ENCODE assay signal across 16 mouse cellular contexts in the genomic region with DNA sequence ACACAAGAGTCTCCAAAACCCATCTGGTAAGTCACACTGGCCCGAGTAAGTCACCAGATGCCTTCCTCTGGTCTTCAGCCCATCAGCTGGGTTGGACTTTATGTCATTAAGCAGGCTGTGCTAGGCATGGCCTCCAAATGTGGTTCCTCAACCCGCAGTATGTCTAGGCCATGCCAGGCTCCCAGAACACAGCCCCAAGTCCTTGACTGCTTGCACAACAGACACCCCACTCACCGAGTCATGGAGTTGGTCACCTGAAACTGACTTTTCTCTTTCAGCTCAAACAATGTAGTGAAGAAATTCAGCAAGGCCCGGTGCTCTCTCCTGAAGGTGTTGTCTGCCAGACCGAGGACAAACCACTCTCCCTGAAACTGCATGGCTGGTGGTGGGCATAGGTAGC. TPM values are rescaled to one million over a fixed set of nuclear protein-coding genes. Genes with fewer than 3 reads are reported as not detected.
"Had no signal": no experiment of that assay in that cellular context is flagged by ENCODE, and none has a peak within 500 bp of the region (broad histone marks: within the 10 kb centered on the region; RNA-seq: fewer than 3 reads in every experiment).

No protein-coding gene starts in this region.

- ATAC-seq: midbrain, embryonic 13.5 days; midbrain, embryonic 15.5 days had no signal

- DNase-seq: lung, adult 18-20 months; lung, embryonic 14.5 days; lung, postnatal 10 days; lung, postnatal 4 days; retina, postnatal 1 day; right cerebral cortex, adult 18-20 months; right cerebral cortex, postnatal 25 days; right cerebral cortex, postnatal 4 days; spleen, adult 18-20 months; thymus, adult 18-20 months; thymus, postnatal 14 days; thymus, postnatal 36 days had no signal

RNA-seq across cellular contexts. Expression of a gene that starts 0.7 kb away (rescaled TPM):
- total RNA-seq: megakaryocyte, adult 5-6 weeks; megakaryocyte-erythroid progenitor cell, adult 5-6 weeks had no signal

RNA-seq across cellular contexts. Expression of a gene that starts 23.1 kb away (rescaled TPM):
- total RNA-seq: megakaryocyte, adult 5-6 weeks; megakaryocyte-erythroid progenitor cell, adult 5-6 weeks had no signal
